Mouse (Mus musculus) heart, embryonic 16.5 days (tissue): ENCODE results near the gene Igll1. TPM values are rescaled to one million over a fixed set of nuclear protein-coding genes. Genes with fewer than 3 reads are reported as not detected.
A peak's percentile ranks its signal among the peaks of the same experiment; 100 is the strongest.

Experiments used
- ATAC-seq: fragments of 200-750 bp; cut with Nextera tagmentation; replicated peaks from 2 replicates; pipeline ENCODE4 v1.8.0; 2017; ENCODE audit warnings: moderate number of reproducible peaks; ENCODE audit not compliant: insufficient read depth, low FRiP score; ENCODE audit errors: extremely low read depth
- H3K27ac ChIP-seq: fragments of 300-500 bp; sonication (generic); 2 replicates; pipeline ENCODE4 v1.5.1; 2014; ENCODE audit warnings: mild to moderate bottlenecking, low read length, control low read depth, moderate library complexity
- H3K27me3 ChIP-seq: fragments of 300-500 bp; sonication (generic); 2 replicates; pipeline ENCODE4 v1.6.1; 2014; ENCODE audit warnings: low read length, mixed read lengths; ENCODE audit not compliant: control insufficient read depth, insufficient read depth
- H3K36me3 ChIP-seq: fragments of 300-500 bp; sonication (generic); 2 replicates; pipeline ENCODE4 v1.6.1; 2014; ENCODE audit not compliant: control insufficient read depth, insufficient read depth
- H3K4me1 ChIP-seq: fragments of 300-500 bp; sonication (generic); 2 replicates; pipeline ENCODE4 v1.6.1; 2014; ENCODE audit warnings: low read length, mixed read lengths; ENCODE audit not compliant: control insufficient read depth, insufficient read depth
- H3K4me2 ChIP-seq: fragments of 300-500 bp; sonication (generic); 2 replicates; pipeline ENCODE4 v1.6.1; 2014; ENCODE audit warnings: low read depth, mild to moderate bottlenecking, control low read depth, low read length
- H3K4me3 ChIP-seq: fragments of 300-500 bp; sonication (generic); 2 replicates; pipeline ENCODE4 v1.5.1; 2014; ENCODE audit warnings: mild to moderate bottlenecking, control low read depth, low read length
- H3K9ac ChIP-seq: fragments of 300-500 bp; sonication (generic); 2 replicates; pipeline ENCODE4 v1.6.1; 2014; ENCODE audit warnings: low read length, control low read depth
- H3K9me3 ChIP-seq: fragments of 300-500 bp; sonication (generic); replicated peaks from 2 replicates; pipeline ENCODE4 v1.6.1; 2016; ENCODE audit warnings: low read length; ENCODE audit not compliant: control insufficient read depth
- WGBS: fragments of 180-500 bp; shearing (Covaris S2); extraction: QIAGEN DNeasy Blood & Tissue Kit; methylation state at CpG from one replicate; pipeline ENCODE4 v1.1.7; 2014; 5-methylcytosine and 5-hydroxymethylcytosine counted together
- polyA plus RNA-seq: library from polyadenylated mRNA; unstranded; fragments of >200 nt; fragmentation: Nextera tagmentation; extraction: Ambion mirVana; gene quantifications from 2 replicates; pipeline ENCODE4 v1.2.1, GENCODE M21; 2015

Gene Igll1
- polyA plus RNA-seq, result 0.24 TPM in 1 of 2 replicates, not detected in the other

- Histone ChIP-seq H3K4me3 (no peak within 1 kb of the TSS), H3K36me3 (no peaks in the 10 kb centered on the region), H3K9me3 (no peaks in the 10 kb centered on the region), H3K27me3 (no peaks in the 10 kb centered on the region), H3K4me2 (no peak within 1 kb of the TSS), H3K4me1 (no peaks in the 10 kb centered on the region), H3K27ac (no peak within 1 kb of the TSS), H3K9ac (no peak within 1 kb of the TSS)
- WGBS, result 64% methylated on average over 2 of the region's 2 CpGs
- no peak for ATAC-seq
These were observed at the start of gene Igll1 for GRCm38 (mm10) chr16:16863978-16864377. Igll1 (minus strand) TSS chr16:16863985.

- WGBS, result 71% methylated on average over 1 of the region's 1 CpGs
- Histone ChIP-seq H3K9ac (no peak overlapping the region), H3K4me2 (no peak overlapping the region), H3K9me3 (no peaks in the 10 kb centered on the region), H3K4me3 (no peak overlapping the region), H3K4me1 (peaks cover 6% of the 10 kb centered on the region; the same call in 1 of the 2 replicates), H3K36me3 (peaks cover 45% of the 10 kb centered on the region), H3K27me3 (no peaks in the 10 kb centered on the region), H3K27ac (no peak overlapping the region)
- ATAC-seq, result no peak
These were observed 49.7 kb upstream of the Igll1 start for GRCm38 (mm10) chr16:16913440-16913839.

DNA sequence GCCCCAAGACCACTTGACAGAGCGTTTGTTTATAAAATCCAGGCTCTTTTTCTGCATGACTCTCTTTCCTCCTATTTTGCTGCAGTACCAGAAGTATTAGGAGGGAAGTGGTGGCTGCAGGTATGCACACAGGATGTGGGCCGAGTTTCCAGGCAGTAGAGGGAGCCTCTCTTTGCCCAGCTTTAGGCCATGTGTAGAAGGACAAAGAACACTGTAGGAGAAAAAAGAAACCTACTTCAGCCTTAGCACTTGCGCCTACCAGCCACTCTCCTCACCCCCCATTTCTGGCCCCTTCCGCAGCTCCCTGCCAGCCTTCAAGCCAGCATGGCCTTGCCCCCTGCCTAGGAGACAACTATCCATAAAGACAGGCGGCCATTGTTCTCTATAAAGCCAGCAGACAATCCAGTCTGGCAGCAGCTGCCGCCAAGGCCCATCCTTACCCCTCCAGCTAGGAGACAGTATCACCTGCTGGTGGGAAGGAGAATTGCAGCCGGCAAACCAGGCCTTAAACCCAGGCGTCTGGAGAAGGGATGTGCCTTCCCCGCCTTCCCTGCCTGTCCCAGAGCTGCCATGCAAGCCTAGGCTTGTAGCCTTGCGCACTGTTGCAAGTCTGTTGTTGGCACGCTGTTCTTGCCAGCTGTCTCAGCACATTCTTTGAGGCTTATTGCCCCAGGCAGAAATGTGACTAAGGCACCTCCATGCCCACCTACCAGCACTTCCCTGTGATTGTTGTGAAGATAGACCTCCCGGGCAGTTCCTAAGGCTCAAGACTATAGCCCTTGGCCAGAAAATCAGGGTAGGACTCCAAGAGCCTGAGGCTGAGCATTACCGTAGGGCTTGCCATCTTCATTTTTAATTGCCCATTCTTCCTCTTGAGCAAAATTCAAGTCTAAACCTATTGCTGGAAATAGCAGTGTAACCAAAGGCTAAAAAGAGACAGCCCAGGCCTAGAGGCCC, 48.1 kb upstream of the Igll1 start:
- Histone ChIP-seq H3K9me3 (no peaks in the 10 kb centered on the region), H3K9ac (0 out of 2 replicates have a peak overlapping the region, but pooled peaks have one; percentile 11), H3K4me3 (no peak overlapping the region), H3K27ac (peak overlapping the region; percentile 53), H3K4me1 (peaks cover 6% of the 10 kb centered on the region; the same call in 1 of the 2 replicates), H3K4me2 (no peak overlapping the region), H3K27me3 (no peaks in the 10 kb centered on the region), H3K36me3 (peaks cover 38% of the 10 kb centered on the region)
- 44% methylated on average over 13 of the region's 13 CpGs for WGBS
- ATAC-seq, result peak; percentile 54

GRCm38 (mm10) chr16:16907799-16908198, 44.0 kb upstream of the Igll1 start:
- 42% methylated on average over 6 of the region's 6 CpGs for WGBS
- Histone ChIP-seq H3K9ac (no peak overlapping the region), H3K36me3 (peaks cover 32% of the 10 kb centered on the region)

GRCm38 (mm10) chr16:16903188-16903587, 39.4 kb upstream of the Igll1 start:
- Histone ChIP-seq H3K27me3 (no peaks in the 10 kb centered on the region), H3K4me2 (no peak overlapping the region), H3K9ac (no peak overlapping the region), H3K4me3 (no peak overlapping the region), H3K4me1 (no peaks in the 10 kb centered on the region), H3K36me3 (peaks cover 18% of the 10 kb centered on the region), H3K9me3 (no peaks in the 10 kb centered on the region), H3K27ac (peak overlapping the region; percentile 37; the same call in 1 of the 2 replicates)
- no peak for ATAC-seq
- WGBS, result 71% methylated on average over 5 of the region's 5 CpGs

More at GRCm38 (mm10) chr16:16907799-16908198, 44.0 kb upstream of the Igll1 start:
- H3K4me1 ChIP-seq, result peaks cover 6% of the 10 kb centered on the region; the same call in 1 of the 2 replicates
- peak; percentile 82 for ATAC-seq
- H3K9me3 ChIP-seq, result no peaks in the 10 kb centered on the region
- no peak overlapping the region for H3K4me2 ChIP-seq
- H3K4me3 ChIP-seq, result no peak overlapping the region
- H3K27ac ChIP-seq, result peak overlapping the region; percentile 90
- no peaks in the 10 kb centered on the region for H3K27me3 ChIP-seq

DNA sequence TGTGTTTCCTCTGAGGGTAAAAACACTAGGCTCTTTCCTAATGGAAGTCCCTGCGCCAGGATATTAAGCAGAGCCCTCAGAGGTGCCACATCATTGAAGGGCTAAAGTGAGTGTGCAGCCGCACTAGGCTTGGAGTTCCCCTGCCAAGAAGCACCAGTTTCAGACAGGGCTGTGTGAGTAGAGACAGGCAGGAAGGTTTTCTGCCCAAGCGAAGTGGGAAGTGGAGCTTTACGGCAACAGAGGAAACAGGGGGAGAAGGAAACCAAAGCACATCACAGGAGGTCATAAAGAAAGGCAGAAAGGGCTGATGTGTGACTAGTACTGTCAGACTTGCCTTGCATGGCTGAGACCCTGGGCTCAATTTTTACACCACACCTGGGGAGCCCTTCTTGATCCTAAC, 38.5 kb upstream of the Igll1 start:
- H3K4me2 ChIP-seq, result no peak overlapping the region
- H3K9me3 ChIP-seq, result no peaks in the 10 kb centered on the region
- no peaks in the 10 kb centered on the region for H3K27me3 ChIP-seq
- H3K4me3 ChIP-seq, result no peak overlapping the region
- ATAC-seq, result peak; percentile 15; the same call in 1 of the 2 replicates
- no peak overlapping the region for H3K9ac ChIP-seq
- H3K36me3 ChIP-seq, result peaks cover 15% of the 10 kb centered on the region
- WGBS, result 72% methylated on average over 4 of the region's 4 CpGs
- H3K27ac ChIP-seq, result peak overlapping the region; percentile 66
- no peaks in the 10 kb centered on the region; the same call in 1 of the 2 replicates for H3K4me1 ChIP-seq

GRCm38 (mm10) chr16:16897056-16897584, 33.3 kb upstream of the Igll1 start:
- Histone ChIP-seq H3K4me3 (peak overlapping the region; percentile 75), H3K9me3 (no peaks in the 10 kb centered on the region), H3K27ac (peak overlapping the region; percentile 60), H3K36me3 (peaks cover 15% of the 10 kb centered on the region), H3K27me3 (no peaks in the 10 kb centered on the region), H3K9ac (peak overlapping the region; percentile 86), H3K4me2 (peak overlapping the region; percentile 92), H3K4me1 (peaks cover 4% of the 10 kb centered on the region; the same call in 1 of the 2 replicates)
- peak; percentile 3; the same call in 1 of the 2 replicates for ATAC-seq
- WGBS, result 22% methylated on average over 10 of the region's 10 CpGs

GRCm38 (mm10) chr16:16896382-16897055, 32.7 kb upstream of the Igll1 start, which contains the start of gene Ppm1f:
Ppm1f (plus strand) TSS chr16:16896469.
- peak within 1 kb of the TSS; percentile 75 for H3K4me3 ChIP-seq

More at GRCm38 (mm10) chr16:16896382-16897055, 32.7 kb upstream of the Igll1 start, which contains the start of gene Ppm1f:
- Histone ChIP-seq H3K36me3 (peaks cover 20% of the 10 kb centered on the region), H3K4me2 (peak within 1 kb of the TSS; percentile 92), H3K9me3 (no peaks in the 10 kb centered on the region), H3K27ac (peak within 1 kb of the TSS; percentile 60), H3K4me1 (peaks cover 4% of the 10 kb centered on the region; the same call in 1 of the 2 replicates), H3K27me3 (no peaks in the 10 kb centered on the region), H3K9ac (peak within 1 kb of the TSS; percentile 86)
- WGBS, result under 1% methylated on average over 29 of the region's 29 CpGs
- ATAC-seq, result peak; percentile 93
